Mouse (Mus musculus) stomach, postnatal 0 days (tissue): ENCODE measurements around the gene Pde6d.

Experiments used
- CTCF ChIP-seq: IDR thresholded peaks from 2 replicates; pipeline ENCODE4 v1.5.1; 2016; ENCODE audit warnings: antibody characterized with exemption, low read depth, mild to moderate bottlenecking, moderate library complexity
- EP300 ChIP-seq: optimal IDR thresholded peaks from 2 replicates; pipeline ENCODE3; 2016; ENCODE audit warnings: antibody characterized with exemption

DNA sequence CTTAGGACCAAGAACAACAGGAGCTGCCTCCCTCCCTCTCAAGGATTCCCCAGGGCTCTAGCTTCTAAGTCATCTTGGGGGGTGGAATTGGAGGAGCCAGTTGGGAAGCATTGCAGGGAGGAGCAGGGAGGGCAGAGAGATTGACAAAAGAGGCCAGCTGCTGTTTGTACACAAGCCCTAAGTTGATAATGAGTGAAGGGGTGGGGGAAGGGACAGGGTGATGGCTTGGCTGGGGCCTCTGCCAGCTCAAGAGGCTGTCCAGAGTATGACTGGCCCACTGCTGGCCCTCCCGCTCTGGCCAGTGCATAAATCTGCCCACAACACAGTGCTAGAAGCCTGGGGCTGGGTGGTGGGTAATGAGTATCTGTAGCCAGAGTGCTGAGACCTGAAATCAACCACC is 77.0 kb downstream of the Pde6d start:
- no peak for TF ChIP-seq EP300
- no peak for TF ChIP-seq CTCF
